ENCODE assay signal across 9 mouse cellular contexts in genomic region chr1:76283322-76283721, GRCm38 (mm10).
DNase-seq lines count a peak whose midpoint lies in the region; ATAC-seq and TF ChIP-seq lines count a peak whose summit lies in the region.
"Had no signal": no experiment of that assay in that cellular context is flagged by ENCODE, and none has a peak within 500 bp of the region (broad histone marks: within the 10 kb centered on the region; RNA-seq: fewer than 3 reads in every experiment).

No protein-coding gene starts in this region.

- ATAC-seq in kidney, embryonic 15.5 days (replicated peaks; ENCODE audit: low FRiP score): peak; percentile 43; the same call in 1 of the 2 replicates
- peak; percentile 84 for ATAC-seq in limb, embryonic 13.5 days (ENCODE audit: low FRiP score, low read depth)
- ATAC-seq: Patski had no signal

- no peak for DNase-seq in kidney, adult 18-20 months
- peak; percentile 1 for DNase-seq in 3T3-L1 (ENCODE audit: low read depth, low spot score)
- peak; percentile 16 for DNase-seq in adrenal gland, postnatal 14 days
- no peak for DNase-seq in thymus, postnatal 4 days
- DNase-seq in layer of hippocampus, adult 2 months (ENCODE audit: low spot score in 2 of 2): no peak
- DNase-seq: liver, embryonic 13.5 days had no signal

- no peaks in the 10 kb centered on the region for H3K36me3 ChIP-seq in kidney, embryonic 15.5 days
- H3K36me3 ChIP-seq in limb, embryonic 13.5 days: no peaks in the 10 kb centered on the region
- H3K36me3 ChIP-seq: liver, embryonic 13.5 days had no signal

- H3K4me2 ChIP-seq in kidney, embryonic 15.5 days: no peak overlapping the region
- H3K4me2 ChIP-seq in limb, embryonic 13.5 days (replicated peaks): no peak overlapping the region
- H3K4me2 ChIP-seq: liver, embryonic 13.5 days had no signal

- H3K27me3 ChIP-seq in kidney, embryonic 15.5 days: no peaks in the 10 kb centered on the region
- H3K27me3 ChIP-seq in limb, embryonic 13.5 days: no peaks in the 10 kb centered on the region
- H3K27me3 ChIP-seq: liver, embryonic 13.5 days had no signal

- TF ChIP-seq CTCF in layer of hippocampus, adult 2 months (conservative IDR thresholded peaks at IDR 0.05): no peak

- H3K4me3 ChIP-seq in kidney, embryonic 15.5 days (replicated peaks): no peak overlapping the region
- H3K4me3 ChIP-seq in limb, embryonic 13.5 days: no peak overlapping the region
- H3K4me3 ChIP-seq in layer of hippocampus, adult 2 months: no peak overlapping the region
- H3K4me3 ChIP-seq: liver, embryonic 13.5 days had no signal

- no peak overlapping the region for H3K9ac ChIP-seq in kidney, embryonic 15.5 days
- no peak overlapping the region for H3K9ac ChIP-seq in limb, embryonic 13.5 days
- H3K9ac ChIP-seq: liver, embryonic 13.5 days had no signal

- 19% methylated on average over 3 of the region's 3 CpGs for WGBS in kidney, embryonic 15.5 days
- 19% methylated on average over 3 of the region's 3 CpGs for WGBS in limb, embryonic 13.5 days

- no peak overlapping the region for H3K27ac ChIP-seq in kidney, embryonic 15.5 days
- H3K27ac ChIP-seq in limb, embryonic 13.5 days: no peak overlapping the region; the same call in 1 of the 2 replicates
- H3K27ac ChIP-seq in layer of hippocampus, adult 2 months: no peak overlapping the region
- H3K27ac ChIP-seq: liver, embryonic 13.5 days had no signal

- no peaks in the 10 kb centered on the region for H3K9me3 ChIP-seq in kidney, embryonic 15.5 days (replicated peaks)
- H3K9me3 ChIP-seq in limb, embryonic 13.5 days: no peaks in the 10 kb centered on the region
- H3K9me3 ChIP-seq: liver, embryonic 13.5 days had no signal

- H3K4me1 ChIP-seq in kidney, embryonic 15.5 days: 0 out of 2 replicates have a peak, but pooled peaks cover 4% of the 10 kb centered on the region
- peaks cover 13% of the 10 kb centered on the region for H3K4me1 ChIP-seq in limb, embryonic 13.5 days
- H3K4me1 ChIP-seq: liver, embryonic 13.5 days had no signal

Comparison
In these comparisons a context has a peak if more than half of its experiments do, and no peak if none do; other contexts are left out.
1. DNase-seq: peak in 3T3-L1 (single experiment) and adrenal gland, postnatal 14 days (single experiment); none in kidney, adult 18-20 months (single experiment), thymus, postnatal 4 days (single experiment) and layer of hippocampus, adult 2 months (0 of 2).